9 mouse cellular contexts compared by ENCODE assay signal in the genomic region with DNA sequence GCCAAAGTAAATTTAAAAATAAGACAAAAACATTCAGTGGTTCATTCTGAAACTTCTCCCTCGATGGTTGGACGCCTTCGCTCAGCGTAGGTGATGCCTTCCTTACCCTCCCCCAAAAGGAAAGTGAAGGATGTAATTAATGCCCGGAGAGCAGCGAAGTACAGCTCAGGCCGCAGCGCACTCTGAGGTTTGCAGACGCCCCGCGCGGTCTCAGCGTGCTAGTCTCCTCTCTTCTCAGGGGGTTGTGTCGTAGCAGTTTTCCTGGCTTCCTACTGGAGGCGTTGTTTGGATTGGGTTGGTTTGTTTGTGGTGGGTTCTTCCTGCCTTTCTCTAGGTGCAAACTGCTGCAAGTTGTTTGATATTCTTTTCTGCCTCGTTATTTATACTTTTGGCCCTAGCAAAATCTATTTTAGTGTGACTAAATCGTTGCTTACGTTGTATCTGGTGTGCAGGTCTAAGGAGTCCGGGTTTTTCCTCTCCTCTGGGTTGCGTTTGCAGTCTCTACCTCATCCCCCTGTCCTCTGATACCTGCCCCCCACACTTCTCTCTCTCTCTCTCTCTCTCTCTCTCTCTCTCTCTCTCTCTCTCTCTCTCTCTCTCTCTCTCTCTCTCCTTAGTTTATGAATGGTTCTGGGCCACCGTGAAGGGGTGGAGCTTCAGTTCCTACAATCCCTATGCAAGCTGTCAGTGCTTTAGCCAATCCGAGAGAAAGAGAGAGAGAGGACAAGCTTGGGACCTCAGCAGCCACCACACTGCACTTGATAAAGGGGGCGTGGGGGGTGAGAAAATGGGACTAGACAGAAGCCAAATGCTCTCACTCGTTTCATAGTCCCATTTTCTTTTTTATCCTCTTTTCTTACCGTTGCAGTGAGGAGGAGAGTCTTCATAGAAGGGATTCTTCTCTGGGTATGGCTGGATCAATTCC. TPM values are rescaled to one million over a fixed set of nuclear protein-coding genes. Genes with fewer than 3 reads are reported as not detected.
DNase-seq lines count a peak whose midpoint lies in the region; ATAC-seq and TF ChIP-seq lines count a peak whose summit lies in the region.
"Had no signal": no experiment of that assay in that cellular context is flagged by ENCODE, and none has a peak within 500 bp of the region (broad histone marks: within the 10 kb centered on the region; RNA-seq: fewer than 3 reads in every experiment).

A gene (minus strand): TSS at position 539 of the 925 bp plus-strand sequence.

- ATAC-seq in heart, embryonic 11.5 days (replicated peaks; ENCODE audit: insufficient number of reproducible peaks, low FRiP score, low TSS enrichment), result peak; percentile 66; the same call in 1 of the 2 replicates
- peak; percentile 93 for ATAC-seq in embryonic facial prominence, embryonic 12.5 days (ENCODE audit: insufficient number of reproducible peaks, insufficient read depth, low FRiP score, low TSS enrichment)
- ATAC-seq in intestine, embryonic 16.5 days, result peak; percentile 91
- ATAC-seq in neural tube, embryonic 12.5 days (ENCODE audit: low FRiP score, low read depth), result peak; percentile 85
- ATAC-seq: Patski had no signal

- 2% methylated on average over 25 of the region's 25 CpGs for WGBS in heart, embryonic 11.5 days (ENCODE audit: insufficient replicate concordance)
- under 1% methylated on average over 25 of the region's 25 CpGs for WGBS in embryonic facial prominence, embryonic 12.5 days
- WGBS in intestine, embryonic 16.5 days, result 8% methylated on average over 25 of the region's 25 CpGs
- under 1% methylated on average over 25 of the region's 25 CpGs for WGBS in neural tube, embryonic 12.5 days
- 59% methylated on average over 25 of the region's 25 CpGs for WGBS in kidney, adult 2 months

- no peak for DNase-seq in heart, adult 9 months (ENCODE audit: low spot score in 2 of 2)
- peak; percentile 56 for DNase-seq in R1 (ENCODE audit: low read depth, low spot score)
- no peak for DNase-seq in layer of hippocampus, adult 9-11 months
- no peak for DNase-seq in kidney, adult 2 months

- peak within 1 kb of the TSS; percentile 70 for H3K27ac ChIP-seq in heart, embryonic 11.5 days (ENCODE audit: low read depth, low read length)
- H3K27ac ChIP-seq in embryonic facial prominence, embryonic 12.5 days, result peak within 1 kb of the TSS; percentile 96
- H3K27ac ChIP-seq in intestine, embryonic 16.5 days (ENCODE audit: low read length), result peak within 1 kb of the TSS; percentile 97
- peak within 1 kb of the TSS; percentile 96 for H3K27ac ChIP-seq in neural tube, embryonic 12.5 days
- no peak within 1 kb of the TSS for H3K27ac ChIP-seq in kidney, adult 2 months (ENCODE audit: insufficient read depth, low read depth, low read length)

- peak within 1 kb of the TSS; percentile 81 for H3K9ac ChIP-seq in heart, embryonic 11.5 days (ENCODE audit: low read depth, low read length)
- H3K9ac ChIP-seq in embryonic facial prominence, embryonic 12.5 days, result peak within 1 kb of the TSS; percentile 75
- peak within 1 kb of the TSS; percentile 86 for H3K9ac ChIP-seq in intestine, embryonic 16.5 days (ENCODE audit: low read depth, low read length)
- H3K9ac ChIP-seq in neural tube, embryonic 12.5 days, result peak within 1 kb of the TSS; percentile 89

- TF ChIP-seq POLR2A in kidney, adult 2 months (IDR thresholded peaks at IDR 0.05; ENCODE audit: low read depth, low read length), result no peak

- H3K36me3 ChIP-seq in heart, embryonic 11.5 days (ENCODE audit: control insufficient read depth, insufficient read depth, low read length), result no peaks in the 10 kb centered on the region
- H3K36me3 ChIP-seq in embryonic facial prominence, embryonic 12.5 days, result no peaks in the 10 kb centered on the region
- H3K36me3 ChIP-seq in intestine, embryonic 16.5 days (ENCODE audit: control insufficient read depth, insufficient read depth, low read length), result no peaks in the 10 kb centered on the region
- H3K36me3 ChIP-seq in neural tube, embryonic 12.5 days, result no peaks in the 10 kb centered on the region
- no peaks in the 10 kb centered on the region for H3K36me3 ChIP-seq in kidney, adult 2 months (ENCODE audit: control insufficient read depth, insufficient read depth, low read length)

- no peaks in the 10 kb centered on the region for H3K9me3 ChIP-seq in heart, embryonic 11.5 days (replicated peaks; ENCODE audit: control insufficient read depth, low read length)
- no peaks in the 10 kb centered on the region for H3K9me3 ChIP-seq in embryonic facial prominence, embryonic 12.5 days
- H3K9me3 ChIP-seq in intestine, embryonic 16.5 days (ENCODE audit: control insufficient read depth, low read length), result no peaks in the 10 kb centered on the region
- no peaks in the 10 kb centered on the region for H3K9me3 ChIP-seq in neural tube, embryonic 12.5 days

- peak within 1 kb of the TSS; percentile 64 for H3K4me3 ChIP-seq in heart, embryonic 11.5 days (ENCODE audit: low read depth, low read length)
- H3K4me3 ChIP-seq in embryonic facial prominence, embryonic 12.5 days, result peak within 1 kb of the TSS; percentile 51
- H3K4me3 ChIP-seq in intestine, embryonic 16.5 days (ENCODE audit: low read length), result peak within 1 kb of the TSS; percentile 59
- H3K4me3 ChIP-seq in neural tube, embryonic 12.5 days, result peak within 1 kb of the TSS; percentile 60
- H3K4me3 ChIP-seq in kidney, adult 2 months (ENCODE audit: insufficient read depth, low read depth, low read length), result no peak within 1 kb of the TSS

- H3K4me2 ChIP-seq in heart, embryonic 11.5 days, result peak within 1 kb of the TSS; percentile 90
- peak within 1 kb of the TSS; percentile 68 for H3K4me2 ChIP-seq in embryonic facial prominence, embryonic 12.5 days (replicated peaks)
- H3K4me2 ChIP-seq in intestine, embryonic 16.5 days (ENCODE audit: low read depth, low read length), result peak within 1 kb of the TSS; percentile 43
- H3K4me2 ChIP-seq in neural tube, embryonic 12.5 days (replicated peaks), result peak within 1 kb of the TSS; percentile 84

- no peak for TF ChIP-seq CTCF in kidney, adult 2 months (conservative IDR thresholded peaks at IDR 0.05; ENCODE audit: insufficient read depth, insufficient read length, low read depth, low read length)

- peaks cover 11% of the 10 kb centered on the region for H3K27me3 ChIP-seq in heart, embryonic 11.5 days (ENCODE audit: control insufficient read depth, insufficient read depth, low read length)
- H3K27me3 ChIP-seq in embryonic facial prominence, embryonic 12.5 days, result no peaks in the 10 kb centered on the region
- no peaks in the 10 kb centered on the region for H3K27me3 ChIP-seq in intestine, embryonic 16.5 days (replicated peaks; ENCODE audit: control insufficient read depth, insufficient read depth, low read length)
- H3K27me3 ChIP-seq in neural tube, embryonic 12.5 days (replicated peaks), result peaks cover 25% of the 10 kb centered on the region
- no peaks in the 10 kb centered on the region for H3K27me3 ChIP-seq in kidney, adult 2 months (replicated peaks; ENCODE audit: control insufficient read depth, insufficient read depth, low read length)
- H3K27me3 ChIP-seq: Patski had no signal

- peaks cover 8% of the 10 kb centered on the region for H3K4me1 ChIP-seq in heart, embryonic 11.5 days (ENCODE audit: control insufficient read depth, insufficient read depth, low read length)
- peaks cover 10% of the 10 kb centered on the region for H3K4me1 ChIP-seq in embryonic facial prominence, embryonic 12.5 days
- no peaks in the 10 kb centered on the region for H3K4me1 ChIP-seq in intestine, embryonic 16.5 days (ENCODE audit: control insufficient read depth, insufficient read depth, low read length)
- peaks cover 29% of the 10 kb centered on the region for H3K4me1 ChIP-seq in neural tube, embryonic 12.5 days
- H3K4me1 ChIP-seq in kidney, adult 2 months (ENCODE audit: control insufficient read depth, insufficient read depth, low read length), result no peaks in the 10 kb centered on the region

RNA-seq across cellular contexts. Expression of the gene that starts here (rescaled TPM):
- 12.7 and 13.6 TPM in 2 replicates for polyA plus RNA-seq in heart, embryonic 11.5 days (2014; fragmentation: Nextera tagmentation; extraction: Ambion mirVana)
- 193 and 198 TPM in 2 replicates for polyA plus RNA-seq in embryonic facial prominence, embryonic 12.5 days (2016; fragmentation: Nextera tagmentation; extraction: Ambion mirVana)
- polyA plus RNA-seq in intestine, embryonic 16.5 days (2015; fragmentation: Nextera tagmentation; extraction: Ambion mirVana), result 96.7 and 107 TPM in 2 replicates
- 194 and 197 TPM in 2 replicates for polyA plus RNA-seq in neural tube, embryonic 12.5 days (2016; fragmentation: Nextera tagmentation; extraction: Ambion mirVana)
- 0.05 and 0.08 TPM in 2 replicates for polyA plus RNA-seq in kidney, adult 2 months (2012; rRNA removed)
- polyA plus RNA-seq: Patski had no signal

Comparison
In these comparisons a context has a peak if more than half of its experiments do, and no peak if none do; other contexts are left out.
1. RNA of the gene that starts here (polyA plus RNA-seq): 193 to 198 TPM in embryonic facial prominence, embryonic 12.5 days, 194 to 197 TPM in neural tube, embryonic 12.5 days, 96.7 to 107 TPM in intestine, embryonic 16.5 days and 12.7 to 13.6 TPM in heart, embryonic 11.5 days; 0.05 to 0.08 TPM in kidney, adult 2 months; every median in the first group is over 10 times any median in the second.
2. Peak in every context shown above with its lines, with median percentiles within 50 percentile points of each other: ATAC-seq, H3K4me2 ChIP-seq and H3K9ac ChIP-seq.